13 mouse cellular contexts compared by ENCODE assay signal in the genomic region with DNA sequence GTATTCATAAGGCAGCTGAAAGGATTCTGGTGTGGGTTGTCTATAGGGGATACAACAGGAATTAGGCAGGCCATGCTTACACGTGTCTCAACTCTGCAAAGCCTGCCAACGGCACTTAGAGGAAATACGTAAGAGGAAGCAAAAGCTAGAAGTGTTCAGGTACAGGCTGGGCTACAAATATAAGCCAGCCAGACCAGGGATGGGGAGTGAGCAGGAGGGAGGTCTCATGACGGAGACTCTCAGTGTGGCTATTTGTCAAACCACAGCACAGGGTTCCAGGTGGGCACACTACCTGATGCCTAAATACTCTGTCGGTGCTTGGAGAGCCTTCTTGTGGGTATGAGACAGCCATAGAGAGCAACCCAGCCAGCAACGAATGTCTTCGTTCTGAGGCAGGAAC.
DNase-seq lines count a peak whose midpoint lies in the region; ATAC-seq and TF ChIP-seq lines count a peak whose summit lies in the region.
"Had no signal": no experiment of that assay in that cellular context is flagged by ENCODE, and none has a peak within 500 bp of the region (broad histone marks: within the 10 kb centered on the region; RNA-seq: fewer than 3 reads in every experiment).

No protein-coding gene starts in this region.

- WGBS in kidney, embryonic 16.5 days: 73% methylated on average over 7 of the region's 7 CpGs
- 70% methylated on average over 7 of the region's 7 CpGs for WGBS in embryonic facial prominence, embryonic 12.5 days
- 57% methylated on average over 7 of the region's 7 CpGs for WGBS in limb, embryonic 15.5 days
- 84% methylated on average over 7 of the region's 7 CpGs for WGBS in cerebellum, adult 2 months

- no peak for TF ChIP-seq CTCF in cerebellum, adult 2 months (IDR thresholded peaks at IDR 0.05; ENCODE audit: borderline replicate concordance, insufficient read depth, low read depth, low read length)

- H3K4me1 ChIP-seq in kidney, embryonic 16.5 days (ENCODE audit: insufficient read depth, low read length): peaks cover 63% of the 10 kb centered on the region
- H3K4me1 ChIP-seq in embryonic facial prominence, embryonic 12.5 days: peaks cover 32% of the 10 kb centered on the region
- H3K4me1 ChIP-seq in limb, embryonic 15.5 days: peaks cover 58% of the 10 kb centered on the region
- no peaks in the 10 kb centered on the region for H3K4me1 ChIP-seq in cerebellum, adult 2 months (ENCODE audit: control insufficient read depth, insufficient read depth, low read length)

- no peak overlapping the region for H3K4me2 ChIP-seq in kidney, embryonic 16.5 days (replicated peaks; ENCODE audit: low read depth, low read length)
- H3K4me2 ChIP-seq in embryonic facial prominence, embryonic 12.5 days (replicated peaks): no peak overlapping the region
- no peak overlapping the region for H3K4me2 ChIP-seq in limb, embryonic 15.5 days
- H3K4me2 ChIP-seq: neural tube, embryonic 12.5 days had no signal

- ATAC-seq in kidney, embryonic 16.5 days (ENCODE audit: low FRiP score, low TSS enrichment): no peak
- no peak for ATAC-seq in embryonic facial prominence, embryonic 12.5 days (ENCODE audit: insufficient number of reproducible peaks, insufficient read depth, low FRiP score, low TSS enrichment)
- peak; percentile 20; the same call in 1 of the 2 replicates for ATAC-seq in granulocyte monocyte progenitor cell, adult 5-6 weeks (replicated peaks; ENCODE audit: poor library complexity, severe bottlenecking)
- ATAC-seq in limb, embryonic 15.5 days (ENCODE audit: insufficient number of reproducible peaks, low FRiP score, low TSS enrichment, low read depth): no peak

- DNase-seq in kidney, adult 11 months: no peak
- DNase-seq in ovary, postnatal 36 days (ENCODE audit: low spot score): no peak
- no peak for DNase-seq in cerebellum, adult 2 months
- no peak for DNase-seq in cerebellum, postnatal 25 days
- DNase-seq: adrenal gland, postnatal 25 days; cerebellum, postnatal 14 days; kidney, postnatal 4 days; lung, postnatal 14 days had no signal

- H3K27me3 ChIP-seq in kidney, embryonic 16.5 days (ENCODE audit: insufficient read depth, low read length): no peaks in the 10 kb centered on the region
- H3K27me3 ChIP-seq in embryonic facial prominence, embryonic 12.5 days: no peaks in the 10 kb centered on the region
- H3K27me3 ChIP-seq in limb, embryonic 15.5 days: no peaks in the 10 kb centered on the region
- H3K27me3 ChIP-seq in cerebellum, adult 2 months (ENCODE audit: control insufficient read depth, insufficient read depth, low read length): no peaks in the 10 kb centered on the region; the same call in 1 of the 2 replicates
- H3K27me3 ChIP-seq: neural tube, embryonic 12.5 days had no signal

- no peak for TF ChIP-seq POLR2A in cerebellum, adult 2 months (IDR thresholded peaks at IDR 0.05; ENCODE audit: borderline replicate concordance, insufficient read depth, low read length)

- H3K27ac ChIP-seq in kidney, embryonic 16.5 days (ENCODE audit: low read length): peak overlapping the region; percentile 77
- H3K27ac ChIP-seq in embryonic facial prominence, embryonic 12.5 days: peak overlapping the region; percentile 69
- H3K27ac ChIP-seq in limb, embryonic 15.5 days: peak overlapping the region; percentile 59
- no peak overlapping the region for H3K27ac ChIP-seq in cerebellum, adult 2 months (ENCODE audit: insufficient read depth, low read length)
- H3K27ac ChIP-seq: neural tube, embryonic 12.5 days had no signal

- no peaks in the 10 kb centered on the region for H3K9me3 ChIP-seq in kidney, embryonic 16.5 days (ENCODE audit: low read length)
- no peaks in the 10 kb centered on the region for H3K9me3 ChIP-seq in embryonic facial prominence, embryonic 12.5 days
- no peaks in the 10 kb centered on the region for H3K9me3 ChIP-seq in limb, embryonic 15.5 days

- H3K9ac ChIP-seq in kidney, embryonic 16.5 days (replicated peaks; ENCODE audit: low read length): 0 out of 2 replicates have a peak overlapping the region, but pooled peaks have one; percentile 37
- no peak overlapping the region for H3K9ac ChIP-seq in embryonic facial prominence, embryonic 12.5 days
- H3K9ac ChIP-seq in limb, embryonic 15.5 days: no peak overlapping the region
- H3K9ac ChIP-seq: neural tube, embryonic 12.5 days had no signal

- no peak overlapping the region for H3K4me3 ChIP-seq in kidney, embryonic 16.5 days (ENCODE audit: low read length)
- H3K4me3 ChIP-seq in embryonic facial prominence, embryonic 12.5 days: no peak overlapping the region
- H3K4me3 ChIP-seq in limb, embryonic 15.5 days: no peak overlapping the region
- H3K4me3 ChIP-seq in cerebellum, adult 2 months (replicated peaks; ENCODE audit: insufficient read depth, low read depth, low read length): no peak overlapping the region
- H3K4me3 ChIP-seq: neural tube, embryonic 12.5 days had no signal

- no peaks in the 10 kb centered on the region for H3K36me3 ChIP-seq in kidney, embryonic 16.5 days (ENCODE audit: insufficient read depth, low read length)
- no peaks in the 10 kb centered on the region for H3K36me3 ChIP-seq in embryonic facial prominence, embryonic 12.5 days
- no peaks in the 10 kb centered on the region for H3K36me3 ChIP-seq in limb, embryonic 15.5 days
- H3K36me3 ChIP-seq: neural tube, embryonic 12.5 days had no signal
